Mouse (Mus musculus) midbrain, postnatal 0 days (tissue): ENCODE measurements at regions not wholly inside any gene's neighbourhood (a gene's known extent, or its start where the extent isn't known, plus 50 kb on each side); places are given as distances from the start of the nearest gene placed in this dataset.

Source experiments
- ATAC-seq: fragments of 200-750 bp; cut with Nextera tagmentation; 2 replicates; pipeline ENCODE4 v1.8.0; 2017; ENCODE audit warnings: moderate number of reproducible peaks, mild to moderate bottlenecking, moderate TSS enrichment, moderate library complexity; ENCODE audit not compliant: low FRiP score
- DNase-seq: peaks from one replicate; pipeline ENCODE4 v3.0.0-alpha.2; 2015; ENCODE audit warnings: low spot score
- H3K27ac ChIP-seq: fragments of 300-500 bp; sonication (generic); 2 replicates; pipeline ENCODE4 v1.5.1; 2014; ENCODE audit warnings: low read depth, mild to moderate bottlenecking, low read length, mixed read lengths
- H3K27me3 ChIP-seq: fragments of 300-500 bp; sonication (generic); 2 replicates; pipeline ENCODE4 v1.6.1; 2014; ENCODE audit warnings: low read length, control low read depth, mixed read lengths; ENCODE audit not compliant: insufficient read depth
- H3K36me3 ChIP-seq: fragments of 300-500 bp; sonication (generic); 2 replicates; pipeline ENCODE4 v1.6.1; 2014; ENCODE audit warnings: low read length, control low read depth, mixed read lengths; ENCODE audit not compliant: insufficient read depth
- H3K4me1 ChIP-seq: fragments of 300-500 bp; sonication (generic); 2 replicates; pipeline ENCODE4 v1.6.1; 2014; ENCODE audit warnings: mild to moderate bottlenecking, control low read depth, antibody characterized with exemption, low read length, mixed read lengths; ENCODE audit not compliant: insufficient read depth
- H3K4me2 ChIP-seq: fragments of 300-500 bp; sonication (generic); 2 replicates; pipeline ENCODE4 v1.6.1; 2014; ENCODE audit warnings: low read depth, mild to moderate bottlenecking, low read length, mixed read lengths; ENCODE audit not compliant: poor library complexity, severe bottlenecking
- H3K4me3 ChIP-seq: fragments of 300-500 bp; sonication (generic); 2 replicates; pipeline ENCODE4 v1.5.1; 2014; ENCODE audit warnings: low read depth, mild to moderate bottlenecking, low read length, moderate library complexity
- H3K9ac ChIP-seq: fragments of 300-500 bp; sonication (generic); replicated peaks from 2 replicates; pipeline ENCODE4 v1.6.1; 2014; ENCODE audit warnings: mild to moderate bottlenecking, low read length, moderate library complexity, mixed read lengths; ENCODE audit not compliant: poor library complexity, severe bottlenecking
- H3K9me3 ChIP-seq: fragments of 300-500 bp; sonication (generic); 2 replicates; pipeline ENCODE4 v1.6.1; 2016; ENCODE audit warnings: low read length, control low read depth
- CTCF ChIP-seq: IDR thresholded peaks from 2 replicates; pipeline ENCODE4 v1.5.1; 2016; ENCODE audit warnings: antibody characterized with exemption, mild to moderate bottlenecking
- WGBS: fragments of 180-500 bp; shearing (Covaris S2); extraction: QIAGEN DNeasy Blood & Tissue Kit; methylation state at CpG from one replicate; pipeline ENCODE4 v1.1.7; 2014; 5-methylcytosine and 5-hydroxymethylcytosine counted together

GRCm38 (mm10) chr9:120679822-120680426 is 108.7 kb downstream of the Rpl14 start:
- TF ChIP-seq CTCF = no peak
- WGBS = 53% methylated on average over 11 of the region's 11 CpGs

GRCm38 (mm10) chr9:120681404-120681803 is 110.2 kb downstream of the Rpl14 start:
- DNase-seq = no peak
- Histone ChIP-seq H3K9ac (no peak overlapping the region), H3K4me3 (no peak overlapping the region), H3K4me1 (no peaks in the 10 kb centered on the region), H3K36me3 (no peaks in the 10 kb centered on the region), H3K27ac (no peak overlapping the region), H3K27me3 (no peaks in the 10 kb centered on the region), H3K4me2 (no peak overlapping the region), H3K9me3 (no peaks in the 10 kb centered on the region)
- 39% methylated on average over 7 of the region's 7 CpGs for WGBS
- no peak for ATAC-seq
- TF ChIP-seq CTCF = no peak

More at GRCm38 (mm10) chr9:120679822-120680426, 108.7 kb downstream of the Rpl14 start:
- H3K27ac ChIP-seq = no peak overlapping the region
- no peak overlapping the region for H3K4me2 ChIP-seq
- H3K9ac ChIP-seq = no peak overlapping the region
- no peaks in the 10 kb centered on the region for H3K27me3 ChIP-seq
- no peaks in the 10 kb centered on the region for H3K9me3 ChIP-seq
- no peaks in the 10 kb centered on the region for H3K36me3 ChIP-seq
- peaks cover 2% of the 10 kb centered on the region; the same call in 1 of the 2 replicates for H3K4me1 ChIP-seq
- H3K4me3 ChIP-seq = no peak overlapping the region
- DNase-seq = no peak
- ATAC-seq = no peak

GRCm38 (mm10) chr9:120685961-120686360 is 114.7 kb downstream of the Rpl14 start:
- Histone ChIP-seq H3K27me3 (no peaks in the 10 kb centered on the region), H3K27ac (no peak overlapping the region), H3K4me2 (no peak overlapping the region), H3K36me3 (no peaks in the 10 kb centered on the region), H3K9ac (no peak overlapping the region), H3K9me3 (no peaks in the 10 kb centered on the region), H3K4me3 (no peak overlapping the region), H3K4me1 (no peaks in the 10 kb centered on the region)
- DNase-seq (no peak), ATAC-seq (no peak)
- 27% methylated on average over 7 of the region's 7 CpGs for WGBS
- TF ChIP-seq CTCF = no peak

GRCm38 (mm10) chr9:120689025-120689424 is 117.8 kb downstream of the Rpl14 start:
- ATAC-seq (no peak), DNase-seq (no peak)
- Histone ChIP-seq H3K9me3 (no peaks in the 10 kb centered on the region), H3K4me1 (peaks cover 8% of the 10 kb centered on the region; the same call in 1 of the 2 replicates), H3K36me3 (no peaks in the 10 kb centered on the region), H3K27ac (no peak overlapping the region), H3K4me3 (no peak overlapping the region), H3K9ac (no peak overlapping the region), H3K27me3 (no peaks in the 10 kb centered on the region), H3K4me2 (no peak overlapping the region)
- no peak for TF ChIP-seq CTCF
- 29% methylated on average over 11 of the region's 11 CpGs for WGBS

GRCm38 (mm10) chr9:120690510-120690909 is 119.3 kb downstream of the Rpl14 start:
- no peak overlapping the region for H3K9ac ChIP-seq
- DNase-seq (no peak), ATAC-seq (no peak)
- H3K4me3 ChIP-seq = no peak overlapping the region
- no peak for TF ChIP-seq CTCF
- H3K4me2 ChIP-seq = no peak overlapping the region
- no peak overlapping the region for H3K27ac ChIP-seq
- WGBS = 31% methylated on average over 5 of the region's 5 CpGs
- no peaks in the 10 kb centered on the region for H3K36me3 ChIP-seq
- no peaks in the 10 kb centered on the region for H3K27me3 ChIP-seq
- peaks cover 8% of the 10 kb centered on the region; the same call in 1 of the 2 replicates for H3K4me1 ChIP-seq
- no peaks in the 10 kb centered on the region for H3K9me3 ChIP-seq

GRCm38 (mm10) chr9:120690961-120691941 is 120.0 kb downstream of the Rpl14 start:
- Histone ChIP-seq H3K4me1 (peaks cover 8% of the 10 kb centered on the region; the same call in 1 of the 2 replicates), H3K36me3 (no peaks in the 10 kb centered on the region), H3K27me3 (no peaks in the 10 kb centered on the region), H3K9ac (no peak overlapping the region), H3K9me3 (no peaks in the 10 kb centered on the region), H3K4me3 (no peak overlapping the region), H3K27ac (peak overlapping the region; percentile 27), H3K4me2 (peak overlapping the region; percentile 32)
- peak; percentile 62 for TF ChIP-seq CTCF
- 3% methylated on average over 30 of the region's 30 CpGs for WGBS
- peak; percentile 83 for ATAC-seq
- DNase-seq = peak; percentile 77
